Mouse (Mus musculus) heart, adult 18-20 months (tissue): ENCODE measurements around the gene Atg13. TPM values are rescaled to one million over a fixed set of nuclear protein-coding genes. Genes with fewer than 3 reads are reported as not detected.
"Not testable (repeated sequence)": the region's sequence is repeated elsewhere in the genome, so short reads cannot be mapped to it uniquely, and the experiment has no call there.

Experiments
- DNase-seq, 2 experiments: peaks; one replicate each; pipeline ENCODE4 v3.0.0; 2021 to 2022; ENCODE audit warnings: mixed read lengths in 1 of 2
- long read RNA-seq, 2 experiments: library from polyadenylated mRNA; stranded (forward); transcript quantifications; one replicate each; pipeline ENCODE4 v2.0.0; 2021
- total RNA-seq, 2 experiments: library from RNA; stranded (reverse); gene quantifications; 2 replicates each; pipeline ENCODE4 v1.2.3; 2021

Atg13 gene
- total RNA-seq = 10 to 100 TPM; 49.7 to 53.9 TPM
- long read RNA-seq, experiment 1, partial matches to known transcripts = 3 of 23 reads
- long read RNA-seq, experiment 1, other reads (novel, unspliced or antisense) = 14 of 23 reads
- long read RNA-seq, experiment 2, partial matches to known transcripts = 5 of 14 reads
- long read RNA-seq, experiment 2, other reads (novel, unspliced or antisense) = 7 of 14 reads

DNA sequence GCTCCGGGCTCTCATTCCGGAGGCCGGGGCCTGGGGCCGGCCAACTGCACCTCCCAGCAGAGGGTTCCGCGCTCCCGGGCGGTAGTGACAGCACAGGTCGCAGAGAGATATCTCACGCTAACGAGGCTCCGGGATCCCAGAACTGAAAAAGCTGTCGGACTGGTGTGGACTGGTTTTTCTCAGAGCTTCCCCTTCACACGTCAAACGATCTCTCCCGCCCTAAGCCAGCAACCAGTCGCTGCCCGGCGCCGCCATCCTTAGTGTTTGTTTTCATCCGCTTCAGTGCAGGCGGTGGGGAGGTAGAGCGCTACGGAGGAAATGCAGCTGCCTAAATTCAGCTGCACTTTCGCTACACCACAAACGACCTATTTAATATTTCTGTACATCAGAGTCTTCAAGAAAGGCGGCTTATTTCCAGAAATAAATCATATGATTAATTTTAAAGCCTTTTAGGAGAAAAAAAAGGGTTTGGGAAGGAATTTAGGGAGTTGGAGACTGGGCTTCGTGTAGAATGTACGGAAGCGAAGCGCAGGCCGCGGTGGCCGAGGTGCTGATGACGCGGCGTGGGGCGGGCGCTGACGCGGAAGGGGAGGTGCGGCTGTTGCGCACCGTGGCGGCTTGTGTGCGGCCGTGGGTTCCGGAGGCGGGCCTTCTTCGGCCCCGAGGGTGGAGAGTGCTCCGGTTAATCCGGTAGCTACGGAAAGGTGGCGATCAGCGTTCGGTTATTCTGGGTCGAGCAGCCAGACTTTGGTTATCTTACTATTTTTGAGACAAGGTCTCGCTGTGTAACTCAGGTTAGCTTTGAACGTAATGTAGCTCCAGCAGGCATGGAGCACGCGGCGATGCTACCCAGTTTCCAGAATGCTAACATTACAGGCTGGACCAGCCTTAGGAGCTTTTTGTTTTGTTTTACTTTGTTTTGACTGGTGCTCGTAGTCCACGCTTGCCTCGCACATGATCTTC lies at the start of gene Atg13, which contains the start of gene Harbi1:
Atg13 (minus strand) TSS at position 305 of the 963 bp plus-strand sequence.
Harbi1 (plus strand) TSS at position 581 of the 963 bp plus-strand sequence.
- peak; percentile 94 to 95 for DNase-seq

DNA sequence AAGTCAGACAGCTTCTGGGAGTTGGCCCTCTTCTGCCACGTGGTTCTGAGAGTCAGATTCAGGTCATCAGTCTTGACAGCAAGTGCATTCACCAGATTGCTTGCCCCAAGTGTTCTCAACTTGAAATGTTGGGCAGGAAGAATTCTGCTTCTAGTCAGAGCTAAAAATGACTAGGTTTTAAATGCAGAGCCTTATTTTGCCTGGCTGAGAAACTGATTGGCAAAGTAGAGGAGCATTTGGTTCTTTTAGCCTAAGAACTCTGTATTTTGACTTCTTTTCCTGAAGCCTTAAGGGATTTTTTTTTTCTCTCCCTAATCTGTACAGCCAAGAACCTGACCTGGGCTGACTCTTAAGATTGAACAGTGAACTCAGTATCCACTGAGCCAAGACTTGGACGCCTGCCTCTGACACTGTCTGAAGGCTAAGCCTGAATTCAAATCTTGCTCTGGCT lies 39.5 kb upstream of the Atg13 start:
- DNase-seq = peak; percentile 81 to 84

DNA sequence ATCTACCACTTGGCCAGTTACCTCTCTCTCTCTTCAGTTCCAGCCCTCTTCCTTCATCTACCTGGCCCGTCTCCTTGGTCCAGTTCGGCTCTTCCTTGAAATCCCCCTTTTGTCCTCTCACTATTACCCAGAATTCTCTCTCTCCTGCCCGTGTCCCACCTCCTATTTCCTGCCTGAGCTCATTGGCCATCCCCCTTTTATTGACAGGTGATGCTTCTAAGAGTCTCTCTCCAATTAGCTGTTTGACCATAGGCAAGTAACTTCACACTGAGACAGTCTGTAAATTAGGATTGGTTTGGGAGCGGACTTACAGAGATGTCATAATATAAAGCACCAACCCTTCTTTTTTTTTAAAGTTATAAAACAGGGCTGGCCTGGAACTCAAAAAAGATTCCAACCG lies 34.3 kb upstream of the Atg13 start:
- no peak for DNase-seq

DNA sequence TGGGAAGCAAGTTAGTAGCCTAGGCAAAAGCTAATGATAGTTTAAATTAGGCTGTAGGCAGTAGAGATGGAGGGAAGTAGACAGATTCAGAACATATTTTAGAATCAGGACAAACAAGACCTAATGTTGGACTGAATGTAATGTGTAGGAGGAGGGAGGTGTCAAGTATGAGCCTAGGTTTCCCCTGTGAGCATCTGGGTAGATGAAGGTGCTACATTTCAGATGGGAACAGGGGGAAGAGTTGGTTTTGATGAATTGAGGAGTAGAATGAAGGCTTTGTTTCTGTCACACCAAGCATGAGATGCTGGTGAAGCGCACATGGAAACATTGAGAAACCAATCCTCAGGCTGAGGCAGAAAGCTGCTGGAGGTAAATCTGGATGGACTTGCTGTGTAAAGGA lies 29.2 kb upstream of the Atg13 start:
- no peak for DNase-seq

DNA sequence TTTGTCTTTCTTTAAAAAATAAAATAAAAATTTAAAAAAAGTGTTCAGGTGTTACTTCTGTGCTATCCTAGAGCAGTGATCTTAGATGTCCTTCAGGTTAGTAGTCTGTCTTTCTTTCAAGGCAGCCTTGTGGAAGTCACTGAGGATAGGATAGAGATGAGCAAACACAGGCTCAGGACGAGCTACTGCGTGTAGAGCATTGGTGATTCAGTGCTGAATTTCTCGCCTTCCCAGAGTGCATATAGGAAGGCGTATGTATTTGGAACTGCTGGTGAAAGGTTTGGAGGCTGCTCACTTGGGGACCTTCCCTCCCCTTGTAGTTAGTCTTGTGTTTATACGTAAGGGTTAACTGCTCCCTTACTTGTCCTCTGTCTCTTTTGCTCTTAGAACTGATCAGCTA lies 24.8 kb upstream of the Atg13 start:
- DNase-seq = no peak

DNA sequence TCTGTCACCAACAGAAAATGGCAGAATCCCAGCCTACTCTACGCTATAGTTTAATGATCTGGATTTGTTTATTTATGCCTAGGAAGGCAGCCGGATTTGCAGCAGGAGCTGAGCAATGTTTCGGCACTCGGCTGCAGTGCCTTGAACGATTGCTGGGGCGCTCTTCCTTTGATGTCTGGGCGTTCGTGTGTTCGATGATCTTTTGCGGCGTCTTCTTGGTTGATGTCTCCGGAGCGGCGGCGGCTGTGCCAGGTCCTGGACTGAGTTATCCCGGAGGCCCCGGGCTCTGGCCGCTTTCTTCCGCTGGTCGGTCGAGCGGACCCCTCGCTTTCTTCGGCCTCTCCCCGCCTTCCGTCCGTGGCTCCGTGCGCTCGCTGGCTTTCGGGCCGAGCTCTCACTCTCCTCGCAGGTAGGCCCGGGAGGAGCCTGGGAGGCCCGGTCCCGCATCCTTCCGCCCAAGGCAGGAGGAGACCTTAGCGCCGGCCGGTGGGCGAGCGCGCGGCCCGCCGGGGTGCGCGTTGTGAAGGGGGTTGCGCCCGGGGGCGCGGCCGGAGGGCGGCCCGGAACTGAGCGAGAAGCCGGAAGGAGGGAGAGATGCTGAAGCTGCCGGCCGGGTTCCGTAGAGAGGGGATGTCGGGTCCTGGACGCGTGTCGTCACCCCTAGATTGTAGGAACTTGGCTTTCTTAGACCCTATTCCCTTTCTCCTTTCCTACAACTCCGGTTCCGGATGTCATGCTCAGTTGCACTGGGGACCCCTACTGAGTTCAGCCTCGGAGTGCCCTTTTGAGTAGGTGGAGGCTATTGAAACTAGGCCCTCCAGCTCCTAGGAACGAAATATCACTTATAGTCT lies 19.8 kb upstream of the Atg13 start, which contains the start of gene Ambra1:
Ambra1 (plus strand) TSS at position 164 of the 851 bp plus-strand sequence.
- DNase-seq = peak; percentile 89 to 94

DNA sequence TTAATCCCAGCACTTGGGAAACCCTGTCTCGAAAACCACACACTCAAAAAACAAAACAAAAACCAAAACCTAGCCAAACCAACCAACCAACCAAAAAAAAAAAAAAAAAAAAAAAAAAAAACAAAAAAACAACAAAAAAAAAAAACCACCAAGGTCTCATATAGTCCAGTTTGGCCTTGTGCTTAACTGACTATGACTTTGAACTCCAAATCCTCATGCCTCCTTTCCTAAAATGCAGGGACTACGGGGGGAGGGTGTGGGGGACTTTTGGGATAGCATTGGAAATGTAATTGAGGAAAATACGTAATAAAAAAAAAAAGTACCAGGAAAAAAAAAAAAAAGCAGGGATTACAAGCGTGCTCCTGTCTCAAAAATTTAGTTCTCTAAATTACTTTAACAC lies 19.2 kb upstream of the Atg13 start:
- DNase-seq = no peak

DNA sequence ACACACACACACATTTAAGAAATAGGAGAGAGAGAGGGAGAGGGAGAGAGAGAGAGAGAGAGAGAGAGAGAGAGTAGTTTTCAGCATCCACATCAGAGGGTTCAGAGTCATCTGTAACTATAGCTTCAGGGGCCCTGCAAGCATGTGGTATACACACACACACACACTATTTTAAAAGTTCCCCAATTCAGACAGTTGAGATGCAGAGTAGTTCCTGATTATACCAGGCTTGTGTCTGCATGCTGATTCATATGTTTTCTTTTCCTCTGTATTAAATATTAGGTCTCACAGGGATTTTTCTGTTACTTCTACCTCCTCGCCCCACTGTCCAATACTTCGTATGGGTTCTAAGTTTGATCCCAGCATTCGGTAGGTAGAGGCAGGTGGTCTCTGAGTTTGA lies 16.6 kb upstream of the Atg13 start:
- no peak for DNase-seq

DNA sequence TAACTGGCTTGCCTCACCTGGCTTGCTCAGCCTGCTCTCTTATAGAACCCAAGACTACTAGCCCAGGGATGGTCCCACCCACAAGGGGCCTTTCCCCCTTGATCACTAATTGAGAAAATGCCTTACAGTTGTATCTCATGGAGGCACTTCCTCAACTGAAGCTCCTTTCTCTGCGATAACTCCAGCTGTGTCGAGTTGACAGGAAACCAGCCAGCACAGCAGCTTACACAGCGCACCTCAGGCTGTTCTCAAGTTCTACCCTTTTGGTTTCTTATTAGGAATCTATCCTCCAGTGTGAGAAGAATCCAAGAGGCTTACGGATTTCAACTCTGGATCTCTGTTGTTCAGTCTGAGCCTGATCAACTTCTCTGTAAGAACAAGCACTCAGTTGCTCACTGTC lies 15.1 kb upstream of the Atg13 start:
- not testable (repeated sequence) for DNase-seq

DNA sequence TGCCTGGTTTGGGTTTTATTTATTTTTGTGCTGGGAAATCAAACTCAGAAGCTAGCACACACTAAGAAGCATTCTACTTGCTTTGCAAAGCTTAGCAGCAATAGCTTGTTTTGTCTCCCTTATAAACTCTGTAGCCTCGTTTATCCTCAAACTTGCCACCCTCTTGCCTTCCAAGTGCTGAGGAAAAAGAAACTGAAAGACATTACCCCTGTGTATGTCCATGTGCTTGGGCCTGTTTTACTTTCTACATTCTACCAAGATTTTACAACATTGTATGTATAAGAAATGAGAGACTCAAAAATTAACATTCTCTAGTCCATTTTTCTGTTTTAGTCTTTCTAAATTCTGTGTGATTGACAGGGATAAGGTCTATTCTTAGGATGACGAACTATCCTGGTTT lies 14.3 kb upstream of the Atg13 start:
- DNase-seq = no peak

DNA sequence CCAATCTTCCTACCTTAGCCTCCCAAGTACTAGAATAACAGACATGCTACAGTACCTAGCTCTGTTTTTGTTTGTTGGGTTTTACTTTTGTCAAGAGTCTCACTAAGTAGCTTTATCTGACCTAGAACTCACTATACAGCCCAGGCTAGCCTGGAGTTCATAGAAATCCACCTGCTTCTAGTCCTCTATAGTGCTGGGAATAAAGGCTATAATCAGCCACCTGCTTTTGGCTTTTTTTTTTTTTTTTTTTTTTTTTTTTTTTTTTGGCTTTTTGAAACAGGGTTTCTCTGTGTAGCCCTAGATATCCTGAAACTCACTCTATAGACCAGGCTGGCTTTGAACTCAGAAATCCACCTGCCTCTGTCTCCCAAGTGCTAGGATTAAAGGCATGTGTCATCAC lies 13.6 kb upstream of the Atg13 start:
- no peak for DNase-seq

DNA sequence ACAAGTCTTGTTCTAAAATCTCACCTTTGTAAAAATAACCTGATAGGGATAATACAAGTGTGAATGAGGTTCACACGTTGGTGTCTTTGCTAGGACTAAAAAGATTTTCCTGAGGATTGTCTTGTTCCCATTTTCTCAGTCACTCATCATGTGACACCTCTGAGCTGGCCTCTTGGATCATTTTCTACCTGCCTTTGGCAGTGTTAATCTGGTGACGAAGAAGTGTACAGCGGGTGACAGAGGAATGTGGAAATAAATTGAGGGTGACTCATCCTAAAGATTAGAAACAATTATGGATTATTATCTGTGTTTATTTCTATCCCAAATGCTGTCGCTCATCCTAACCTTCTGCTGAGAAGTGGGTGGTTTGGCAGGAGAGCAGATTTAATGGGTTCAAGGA lies 13.0 kb upstream of the Atg13 start:
- DNase-seq = no peak

DNA sequence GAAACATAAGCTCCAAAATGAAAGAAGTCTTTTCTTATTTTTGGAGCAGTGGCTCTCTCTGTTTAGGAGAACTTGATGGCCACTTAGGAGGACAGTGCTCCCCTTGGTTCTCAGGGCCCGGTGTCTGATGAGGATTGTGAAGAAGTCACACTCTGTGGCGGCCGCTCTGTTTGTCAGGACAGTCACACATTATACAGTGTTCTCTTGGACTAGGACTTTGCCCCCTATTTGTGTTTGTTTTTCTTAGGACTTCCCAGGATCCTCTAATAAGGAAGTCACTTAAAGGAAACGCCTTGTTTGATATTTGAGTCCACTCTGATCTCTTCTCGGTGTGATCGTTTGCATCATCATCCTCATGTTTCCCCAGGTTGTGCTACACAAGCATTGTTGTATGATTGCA lies 7.9 kb upstream of the Atg13 start:
- DNase-seq = no peak

DNA sequence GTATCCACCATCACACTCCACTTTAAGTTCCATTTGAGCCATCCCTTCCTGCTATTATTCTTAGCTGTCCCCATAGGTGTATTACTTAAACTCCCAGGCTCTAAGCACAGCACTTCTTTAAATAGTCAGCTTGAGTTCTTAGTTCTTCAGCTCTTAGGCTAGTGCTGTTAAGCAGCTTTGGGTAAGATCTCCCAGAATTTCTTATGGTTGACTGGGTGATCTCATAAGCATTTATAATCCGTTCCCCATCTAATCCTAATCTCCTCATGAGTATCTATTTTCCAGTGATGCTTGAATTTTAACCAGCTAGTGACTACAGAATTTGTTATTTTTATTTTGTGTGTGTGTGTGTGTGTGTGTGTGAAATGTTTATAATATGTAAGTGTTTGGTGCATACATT lies 4.5 kb upstream of the Atg13 start:
- DNase-seq = no peak

DNA sequence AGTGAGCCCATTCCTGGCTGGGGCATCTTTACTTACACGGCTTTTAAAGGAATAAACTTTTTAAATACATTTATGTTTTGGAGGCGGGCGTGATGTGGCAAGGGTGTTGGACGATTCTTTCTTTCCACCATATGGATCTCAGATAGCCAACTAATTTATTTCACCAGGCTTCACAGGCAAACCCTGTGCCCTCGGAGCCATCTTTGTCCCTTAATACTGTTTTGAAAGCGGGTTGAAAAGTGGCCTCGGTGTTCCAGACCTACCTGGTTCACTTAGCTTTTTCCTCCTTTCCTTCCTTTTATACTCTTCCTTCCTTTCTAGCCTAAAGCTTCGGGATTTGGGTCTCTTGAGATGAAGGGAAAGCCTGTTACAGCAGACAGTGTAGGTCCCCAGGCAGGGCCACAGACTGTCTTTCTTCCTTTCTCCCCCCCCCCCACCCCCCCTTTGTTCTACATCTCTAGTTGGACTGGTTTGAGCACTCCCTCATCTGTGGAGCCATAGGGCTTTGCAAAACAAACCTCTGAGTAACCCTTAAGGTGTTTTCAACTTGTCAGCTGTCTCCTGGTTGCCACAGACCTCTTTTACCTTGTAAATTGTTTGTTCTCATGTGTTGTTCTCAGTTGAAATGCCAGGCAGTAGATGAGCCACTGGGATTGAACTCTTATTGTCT lies 1.0 kb upstream of the Atg13 start:
- DNase-seq = no peak

DNA sequence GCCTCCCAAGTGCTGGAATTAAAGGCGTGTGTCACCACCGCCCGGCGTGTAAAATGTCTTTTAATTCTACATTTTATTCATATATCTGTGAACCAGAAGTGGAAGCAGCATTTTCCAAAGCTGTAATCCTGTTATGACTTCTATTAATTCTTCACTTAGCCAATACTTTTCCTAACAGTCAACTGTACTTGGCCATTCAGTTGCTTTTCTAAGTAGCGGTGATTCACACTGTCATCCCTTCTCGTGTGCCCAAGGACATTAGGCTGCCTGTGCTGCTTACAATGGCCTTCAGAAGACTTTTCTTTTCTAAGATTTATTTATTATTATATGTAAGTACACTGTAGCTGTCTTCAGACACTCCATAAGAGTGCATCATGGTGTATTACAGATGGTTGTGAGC lies 2.0 kb downstream of the Atg13 start:
- DNase-seq = no peak

DNA sequence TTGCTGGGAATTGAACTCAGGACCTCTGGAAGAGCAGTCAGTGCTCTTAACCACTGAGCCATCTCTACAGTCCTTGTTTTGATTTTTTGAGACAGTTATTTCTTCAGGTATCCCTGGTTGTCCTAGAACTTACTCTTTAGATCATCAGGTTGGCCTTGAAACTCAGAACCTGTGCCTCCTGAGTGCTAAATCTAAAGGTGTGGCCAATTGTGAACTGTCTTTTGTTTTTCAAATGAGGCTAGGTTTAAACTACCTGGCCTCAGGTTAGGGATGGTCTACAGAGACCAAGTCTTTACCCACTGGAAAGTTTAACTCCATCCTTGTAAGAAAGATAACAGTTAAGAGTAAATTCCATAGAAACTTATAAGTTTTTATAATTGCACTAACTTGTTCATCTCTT lies 3.9 kb downstream of the Atg13 start:
- no peak for DNase-seq

DNA sequence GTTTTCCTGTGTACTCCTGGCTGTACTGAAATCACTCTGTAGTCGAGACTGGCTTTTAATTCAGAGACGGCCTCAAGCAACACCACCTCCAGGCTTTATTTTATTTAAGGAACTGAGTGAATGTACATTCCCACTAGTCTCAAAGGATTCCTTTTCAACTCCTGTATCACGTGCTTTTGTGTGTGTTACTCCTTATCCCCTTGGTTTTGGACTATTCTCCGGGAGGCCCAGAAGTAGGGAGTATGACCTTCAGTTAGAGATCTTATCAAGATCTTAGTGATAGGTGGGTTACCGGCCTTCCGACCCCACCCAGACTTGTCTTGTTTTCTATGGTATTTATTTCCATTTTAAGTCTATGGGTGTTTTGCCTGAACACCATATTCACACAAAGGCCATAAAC lies 4.6 kb downstream of the Atg13 start:
- DNase-seq = no peak

DNA sequence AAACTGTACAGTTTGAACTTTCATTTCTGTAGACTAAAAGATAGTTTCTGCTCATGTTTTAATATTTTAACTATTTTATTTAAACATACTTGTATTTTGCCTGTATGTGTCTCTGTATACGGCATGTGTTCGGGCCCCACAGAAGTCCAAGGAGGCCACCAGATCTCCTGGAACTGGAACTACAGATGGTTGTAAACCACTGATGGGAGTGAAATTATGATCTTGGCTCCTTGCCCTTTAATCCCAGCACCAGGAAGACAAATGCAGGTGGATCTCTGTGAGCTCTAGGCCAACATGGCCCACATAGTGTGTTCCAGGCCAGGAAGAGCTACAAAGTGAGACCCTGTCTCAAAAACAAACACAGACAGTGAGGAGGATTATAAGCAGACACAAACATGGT lies 9.0 kb downstream of the Atg13 start:
- DNase-seq = no peak

DNA sequence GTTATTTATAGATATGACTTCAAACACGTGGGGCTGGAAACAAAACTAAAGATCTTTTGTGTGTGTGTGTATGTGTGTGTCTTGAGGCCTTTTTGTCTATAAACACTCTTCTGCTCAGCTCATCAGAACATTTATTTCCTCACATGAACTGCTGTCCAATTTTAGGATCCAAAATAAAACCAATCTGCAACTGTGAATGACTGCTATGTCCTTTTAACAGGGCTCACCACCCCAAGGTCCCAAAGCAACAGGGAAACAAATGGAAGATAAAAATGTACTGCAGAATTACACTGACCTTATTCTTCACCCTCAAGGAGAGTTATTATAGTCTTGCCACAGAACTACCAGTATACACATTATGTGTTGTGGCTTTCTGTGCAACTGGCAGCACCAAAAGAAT lies 11.2 kb downstream of the Atg13 start:
- peak; percentile 14 to 29 for DNase-seq

DNA sequence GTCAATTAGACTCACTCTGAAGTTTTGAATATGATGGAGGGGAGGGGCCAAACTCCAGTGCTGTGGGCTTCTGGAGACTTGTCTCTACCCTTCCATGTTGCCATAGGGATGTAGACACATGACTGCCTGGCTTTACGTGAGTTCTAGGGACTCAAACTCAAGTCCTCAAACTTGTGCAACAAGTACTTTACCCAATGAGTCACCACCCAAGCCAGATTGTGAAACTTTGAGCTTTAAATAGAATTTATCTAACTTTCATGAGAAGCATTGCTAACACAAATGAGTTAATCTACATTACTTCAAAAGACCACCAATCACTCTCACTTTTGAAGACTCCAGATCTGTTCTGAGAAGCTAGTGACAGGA lies 14.2 kb downstream of the Atg13 start:
- DNase-seq = peak; percentile 20 to 43
